Mouse (Mus musculus) liver, postnatal 0 days (tissue): ENCODE results near the gene Zfp64.

ENCODE experiments used
- CTCF ChIP-seq: sonication (generic); IDR thresholded peaks from 2 replicates; pipeline ENCODE4 v1.5.1; 2016; ENCODE audit warnings: antibody characterized with exemption, low read depth
- EP300 ChIP-seq: IDR thresholded peaks from 2 replicates; pipeline ENCODE4 v1.6.1; 2016; ENCODE audit warnings: antibody characterized with exemption, low read depth, mild to moderate bottlenecking

DNA sequence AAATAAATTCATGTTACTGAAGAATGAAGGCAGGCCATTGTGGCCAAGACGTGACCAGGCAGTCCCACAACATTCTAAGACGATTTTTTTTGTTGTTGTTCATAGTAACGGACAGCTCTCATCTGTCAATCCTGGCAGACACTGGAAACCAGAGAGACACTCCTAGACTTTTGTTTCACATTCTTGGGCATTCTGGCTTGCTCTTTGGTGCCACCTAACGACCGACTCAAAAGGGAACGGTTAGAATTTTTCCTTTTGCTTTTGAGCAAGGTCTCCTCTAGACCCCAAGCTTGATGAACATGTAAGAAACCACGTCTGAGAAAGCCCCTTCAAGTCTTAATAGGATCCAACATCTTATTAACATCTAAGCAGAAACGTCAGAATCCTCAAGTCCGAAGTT is 31.7 kb downstream of the Zfp64 start:
- TF ChIP-seq CTCF: peak; percentile 54
- TF ChIP-seq EP300: no peak
